Mouse (Mus musculus) bone marrow macrophage, adult 2 months (primary cell): Measurements from ENCODE around the gene Magi2.

Experiments used
- CTCF ChIP-seq: IDR thresholded peaks from 2 replicates; pipeline ENCODE4 v1.5.1; 2012; ENCODE audit warnings: low read depth, mild to moderate bottlenecking, low read length, moderate library complexity
- POLR2A ChIP-seq: IDR thresholded peaks from 2 replicates; pipeline ENCODE4 v1.6.1; 2012; ENCODE audit warnings: mild to moderate bottlenecking, low read depth, low read length, borderline replicate concordance

- no peak for TF ChIP-seq POLR2A
- TF ChIP-seq CTCF = peak; percentile 24; the same call in 1 of the 2 replicates
Observed at GRCm38 (mm10) chr5:20701483-20702421, 1474.9 kb downstream of the Magi2 start.
